Mouse (Mus musculus) liver, embryonic 16.5 days (tissue): ENCODE results near the gene Pkmyt1. TPM values are rescaled to one million over a fixed set of nuclear protein-coding genes. Genes with fewer than 3 reads are reported as not detected.
A peak's percentile ranks its signal among the peaks of the same experiment; 100 is the strongest.

ENCODE experiments used
- ATAC-seq: fragments of 200-750 bp; cut with Nextera tagmentation; 2 replicates; pipeline ENCODE4 v1.8.0; 2017; ENCODE audit warnings: low read depth, mild to moderate bottlenecking, moderate number of reproducible peaks, moderate library complexity
- H3K27ac ChIP-seq: fragments of 300-500 bp; sonication (generic); 2 replicates; pipeline ENCODE4 v1.5.1; 2014; ENCODE audit warnings: mild to moderate bottlenecking, low read length
- H3K27me3 ChIP-seq: fragments of 300-500 bp; sonication (generic); 2 replicates; pipeline ENCODE4 v1.6.1; 2014; ENCODE audit warnings: low read depth, low read length, mixed read lengths; ENCODE audit not compliant: control insufficient read depth, insufficient read depth
- H3K36me3 ChIP-seq: fragments of 300-500 bp; sonication (generic); 2 replicates; pipeline ENCODE4 v1.6.1; 2014; ENCODE audit warnings: mild to moderate bottlenecking; ENCODE audit not compliant: control insufficient read depth, insufficient read depth
- H3K4me1 ChIP-seq: fragments of 300-500 bp; sonication (generic); 2 replicates; pipeline ENCODE4 v1.6.1; 2014; ENCODE audit warnings: low read depth, low read length, mixed read lengths; ENCODE audit not compliant: control insufficient read depth
- H3K4me2 ChIP-seq: fragments of 300-500 bp; sonication (generic); 2 replicates; pipeline ENCODE4 v1.6.1; 2014; ENCODE audit warnings: low read depth, low read length, mixed read lengths
- H3K4me3 ChIP-seq: fragments of 300-500 bp; sonication (generic); 2 replicates; pipeline ENCODE4 v1.5.1; 2014; ENCODE audit warnings: low read depth, mild to moderate bottlenecking, low read length
- H3K9ac ChIP-seq: fragments of 300-500 bp; sonication (generic); 2 replicates; pipeline ENCODE4 v1.6.1; 2014; ENCODE audit warnings: low read depth, low read length
- H3K9me3 ChIP-seq: fragments of 300-500 bp; sonication (generic); replicated peaks from 2 replicates; pipeline ENCODE4 v1.6.1; 2016; ENCODE audit warnings: low read length; ENCODE audit not compliant: control insufficient read depth
- WGBS: fragments of 180-500 bp; shearing (Covaris S2); extraction: QIAGEN DNeasy Blood & Tissue Kit; methylation state at CpG from one replicate; pipeline ENCODE4 v1.1.7; 2014; ENCODE audit not compliant: insufficient replicate concordance; 5-methylcytosine and 5-hydroxymethylcytosine counted together
- polyA plus RNA-seq: library from polyadenylated mRNA; unstranded; fragments of >200 nt; fragmentation: Nextera tagmentation; extraction: Ambion mirVana; gene quantifications from 2 replicates; pipeline ENCODE4 v1.2.1, GENCODE M21; 2015

Pkmyt1 gene
- polyA plus RNA-seq, 1 experiment from 2014 or later: 26.0 TPM

DNA sequence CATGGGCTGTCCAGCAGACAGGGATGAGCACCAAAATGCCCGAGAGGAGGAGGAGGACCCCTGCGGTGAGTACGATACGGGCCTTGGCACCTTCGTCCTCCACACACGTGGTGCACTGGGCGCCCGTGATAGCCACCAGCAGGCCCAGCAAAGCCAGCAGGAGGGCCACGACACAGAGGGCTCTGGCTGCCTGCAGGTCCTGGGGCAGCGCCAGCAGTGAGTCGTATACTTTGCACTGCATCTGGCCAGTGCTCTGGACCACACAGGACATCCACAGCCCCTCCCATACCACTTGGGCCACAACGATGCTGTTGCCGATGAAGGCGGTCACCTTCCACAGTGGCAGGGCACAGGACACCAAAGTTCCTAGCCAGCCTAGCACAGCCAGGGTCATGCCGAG is 42.9 kb upstream of the Pkmyt1 start:
- Histone ChIP-seq H3K4me1 (peaks cover 4% of the 10 kb centered on the region; the same call in 1 of the 2 replicates), H3K9me3 (no peaks in the 10 kb centered on the region), H3K27ac (no peak overlapping the region), H3K36me3 (no peaks in the 10 kb centered on the region), H3K27me3 (peaks cover 66% of the 10 kb centered on the region), H3K4me2 (no peak overlapping the region), H3K9ac (no peak overlapping the region), H3K4me3 (no peak overlapping the region)
- no peak for ATAC-seq
- 26% methylated on average over 15 of the region's 15 CpGs for WGBS

DNA sequence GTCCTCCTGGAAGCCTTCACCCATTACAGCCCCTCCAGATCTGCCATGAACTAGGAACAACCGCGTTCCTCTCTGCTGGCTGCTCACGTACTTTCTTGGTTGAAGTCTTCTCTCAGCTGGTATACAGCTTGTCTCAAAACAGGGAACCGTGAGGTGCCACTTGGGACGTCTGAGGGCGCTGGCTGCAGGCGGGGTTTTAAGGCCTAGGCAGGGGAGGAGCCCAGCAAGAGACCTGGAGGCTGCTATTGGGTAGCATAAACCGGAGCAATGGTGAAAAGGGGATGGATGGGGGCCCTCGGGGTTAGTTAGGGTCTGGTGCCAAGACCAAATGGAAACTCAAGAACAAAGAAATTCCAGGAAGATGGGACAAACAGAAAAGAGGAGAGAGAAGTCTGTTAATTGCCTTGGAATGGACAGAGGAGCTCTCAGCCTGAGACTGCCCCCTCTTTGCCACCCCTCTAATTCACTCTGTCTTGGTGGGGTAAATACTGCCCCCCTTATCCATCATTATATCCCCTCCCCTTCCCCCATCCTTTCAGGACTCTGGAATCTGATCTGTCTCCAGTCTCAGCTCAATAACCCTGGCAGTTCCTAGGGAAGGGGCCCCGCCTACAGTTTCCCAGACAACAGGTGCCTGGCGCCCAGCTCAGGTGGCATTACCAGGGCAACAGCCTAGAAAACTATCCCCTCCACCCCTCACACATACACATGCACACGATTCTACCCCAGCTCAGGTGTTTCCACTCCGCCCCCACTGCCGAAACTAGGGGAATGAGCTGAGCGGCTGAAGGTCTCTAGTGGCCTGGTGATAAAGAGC is 42.1 kb upstream of the Pkmyt1 start, which contains the start of gene Cldn9:
Gene Cldn9, minus strand, starts transcription at position 171 of the 817 bp plus-strand sequence.
- no peaks in the 10 kb centered on the region for H3K9me3 ChIP-seq
- H3K27ac ChIP-seq: no peak within 1 kb of the TSS
- H3K4me3 ChIP-seq: no peak within 1 kb of the TSS
- peaks cover 58% of the 10 kb centered on the region for H3K27me3 ChIP-seq
- no peak within 1 kb of the TSS for H3K9ac ChIP-seq
- no peaks in the 10 kb centered on the region for H3K36me3 ChIP-seq
- WGBS: 22% methylated on average over 15 of the region's 15 CpGs
- ATAC-seq: no peak
- H3K4me1 ChIP-seq: peaks cover 4% of the 10 kb centered on the region; the same call in 1 of the 2 replicates
- H3K4me2 ChIP-seq: no peak within 1 kb of the TSS

GRCm38 (mm10) chr17:23694491-23694890 is 31.6 kb upstream of the Pkmyt1 start:
- H3K27me3 ChIP-seq: peaks cover 27% of the 10 kb centered on the region
- H3K9ac ChIP-seq: no peak overlapping the region
- no peak for ATAC-seq
- WGBS: 38% methylated on average over 1 of the region's 1 CpGs
- no peak overlapping the region for H3K4me2 ChIP-seq
- H3K9me3 ChIP-seq: no peaks in the 10 kb centered on the region
- peaks cover 2% of the 10 kb centered on the region for H3K4me1 ChIP-seq
- no peak overlapping the region for H3K4me3 ChIP-seq
- H3K36me3 ChIP-seq: no peaks in the 10 kb centered on the region
- no peak overlapping the region for H3K27ac ChIP-seq

DNA sequence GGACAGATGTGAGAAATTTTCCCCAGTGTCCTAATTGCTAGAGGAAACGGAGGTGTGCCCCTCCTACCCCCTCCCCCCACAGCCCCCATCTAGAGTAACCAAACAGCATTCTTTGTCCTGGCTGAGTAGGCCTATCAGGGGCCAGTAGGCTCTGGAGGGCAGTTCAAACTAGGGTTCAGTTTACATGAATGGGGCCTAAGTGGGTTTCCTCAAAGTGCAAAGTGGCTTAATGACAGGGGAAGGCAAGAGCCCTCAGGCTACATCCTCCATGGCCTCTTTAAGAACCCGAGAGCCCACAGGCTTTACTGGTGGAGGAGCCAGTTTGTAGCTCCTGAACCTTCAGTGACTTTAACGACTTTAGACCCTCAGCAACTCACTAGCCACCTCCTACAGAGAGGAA is 30.3 kb upstream of the Pkmyt1 start:
- WGBS: 30% methylated on average over 3 of the region's 3 CpGs
- Histone ChIP-seq H3K27ac (no peak overlapping the region), H3K4me2 (no peak overlapping the region), H3K4me3 (no peak overlapping the region), H3K36me3 (no peaks in the 10 kb centered on the region), H3K9me3 (no peaks in the 10 kb centered on the region), H3K4me1 (peaks cover 2% of the 10 kb centered on the region), H3K27me3 (peaks cover 41% of the 10 kb centered on the region), H3K9ac (no peak overlapping the region)
- no peak for ATAC-seq

GRCm38 (mm10) chr17:23699131-23700077 is 26.7 kb upstream of the Pkmyt1 start:
- peak overlapping the region; percentile 12; the same call in 1 of the 2 replicates for H3K9ac ChIP-seq
- H3K36me3 ChIP-seq: no peaks in the 10 kb centered on the region
- WGBS: under 1% methylated on average over 87 of the region's 101 CpGs
- ATAC-seq: peak; percentile 49
- no peak overlapping the region for H3K27ac ChIP-seq
- no peaks in the 10 kb centered on the region for H3K9me3 ChIP-seq
- H3K4me3 ChIP-seq: peak overlapping the region; percentile 63
- H3K27me3 ChIP-seq: peaks cover 50% of the 10 kb centered on the region
- peaks cover 2% of the 10 kb centered on the region for H3K4me1 ChIP-seq
- H3K4me2 ChIP-seq: peak overlapping the region; percentile 88

DNA sequence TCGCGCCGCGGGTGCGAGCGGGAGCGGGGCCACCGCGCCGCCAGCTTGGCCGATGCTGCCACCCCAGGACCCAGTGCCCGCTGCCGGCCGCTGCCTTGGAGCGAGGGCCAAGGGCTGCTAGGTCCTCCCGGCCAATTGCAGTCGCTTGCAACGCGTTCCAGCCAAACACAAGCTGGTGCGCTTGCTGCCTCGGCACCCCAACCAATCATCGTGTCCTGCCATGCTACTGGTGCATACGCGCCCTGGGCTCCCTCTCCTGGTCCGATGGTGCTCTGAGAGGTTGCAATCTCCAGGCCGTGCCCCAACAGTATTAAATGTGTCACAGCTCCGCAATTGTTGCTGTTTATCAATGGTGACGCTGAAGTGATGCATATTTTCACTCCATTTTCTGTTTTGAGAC is 26.1 kb upstream of the Pkmyt1 start:
- Histone ChIP-seq H3K27ac (no peak overlapping the region), H3K9me3 (no peaks in the 10 kb centered on the region), H3K27me3 (peaks cover 50% of the 10 kb centered on the region), H3K4me1 (peaks cover 2% of the 10 kb centered on the region), H3K4me3 (peak overlapping the region; percentile 63), H3K9ac (peak overlapping the region; percentile 12; the same call in 1 of the 2 replicates), H3K36me3 (no peaks in the 10 kb centered on the region), H3K4me2 (peak overlapping the region; percentile 88)
- under 1% methylated on average over 26 of the region's 28 CpGs for WGBS
- ATAC-seq: peak; percentile 92

DNA sequence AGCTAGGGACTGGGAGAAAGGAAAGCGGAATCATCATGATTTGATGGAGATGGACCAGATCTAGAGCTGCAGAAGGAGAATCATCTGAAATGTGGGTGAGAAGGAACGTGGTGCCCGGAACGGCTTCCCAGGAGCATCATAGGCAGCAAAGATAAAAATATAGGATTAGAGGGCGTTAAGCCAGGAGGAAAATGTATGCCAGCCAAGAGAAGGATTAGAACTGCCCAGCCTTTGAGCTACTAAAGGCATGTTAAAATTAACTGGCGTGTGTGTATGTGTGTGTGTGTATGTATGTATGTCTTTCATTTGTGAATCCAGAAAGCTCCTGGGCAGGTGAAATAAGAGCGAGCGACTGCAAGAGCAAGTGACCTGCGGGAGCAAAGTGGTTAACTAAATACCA is 22.8 kb upstream of the Pkmyt1 start:
- no peak for ATAC-seq
- no peak overlapping the region for H3K9ac ChIP-seq

GRCm38 (mm10) chr17:23704741-23705140 is 21.4 kb upstream of the Pkmyt1 start:
- Histone ChIP-seq H3K9me3 (no peaks in the 10 kb centered on the region), H3K36me3 (no peaks in the 10 kb centered on the region), H3K27me3 (peaks cover 20% of the 10 kb centered on the region), H3K4me3 (no peak overlapping the region), H3K4me1 (no peaks in the 10 kb centered on the region), H3K9ac (no peak overlapping the region), H3K27ac (no peak overlapping the region), H3K4me2 (no peak overlapping the region)
- WGBS: 55% methylated on average over 7 of the region's 7 CpGs
- ATAC-seq: no peak

More for the DNA sequence above, 22.8 kb upstream of the Pkmyt1 start:
- no peak overlapping the region for H3K4me2 ChIP-seq
- H3K27ac ChIP-seq: no peak overlapping the region
- H3K4me1 ChIP-seq: peaks cover 2% of the 10 kb centered on the region
- H3K4me3 ChIP-seq: no peak overlapping the region
- 66% methylated on average over 9 of the region's 9 CpGs for WGBS
- no peaks in the 10 kb centered on the region for H3K9me3 ChIP-seq
- H3K27me3 ChIP-seq: peaks cover 35% of the 10 kb centered on the region
- H3K36me3 ChIP-seq: no peaks in the 10 kb centered on the region
